Mouse (Mus musculus): ENCODE measurements at regions not wholly inside any gene's neighbourhood (a gene's known extent, or its start where the extent isn't known, plus 50 kb on each side); places are given as distances from the start of the nearest gene placed in this dataset.

DNA sequence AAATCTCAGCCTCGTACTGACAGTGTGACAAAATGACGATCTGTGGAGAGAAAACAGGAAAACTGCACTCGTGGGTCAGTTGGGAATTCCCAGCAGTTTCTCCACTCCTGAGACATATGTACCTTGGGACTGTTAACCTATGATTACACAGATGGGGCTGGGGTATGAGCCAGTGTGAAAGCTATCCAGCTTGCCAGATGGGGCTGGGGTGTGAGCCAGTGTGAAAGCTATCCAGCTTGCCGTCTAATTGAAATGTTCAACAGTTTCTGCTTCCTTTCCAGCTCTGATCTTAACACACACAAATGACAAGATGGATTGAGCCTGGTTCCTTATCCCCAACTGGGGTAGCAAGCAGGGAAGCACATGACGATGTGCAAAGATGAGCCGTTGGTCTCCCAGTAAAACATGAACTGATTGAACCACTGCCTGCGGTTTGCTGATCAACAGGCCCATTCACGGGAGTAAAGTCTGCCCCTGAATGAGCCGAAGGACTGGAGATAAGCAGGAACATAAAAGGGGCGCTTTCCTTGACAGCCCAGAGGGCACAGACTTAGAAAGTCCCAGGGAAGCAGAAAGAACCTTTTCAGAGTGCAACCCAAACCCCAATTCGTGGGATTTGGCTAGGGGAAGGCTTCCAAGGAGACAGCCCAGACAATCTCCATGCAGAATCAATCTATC is 125.4 kb downstream of the Ly86 start:
- no peak for TF ChIP-seq POLR2A (IDR thresholded peaks at IDR 0.05; ENCODE audit: insufficient read depth, low read depth, low read length)
- TF ChIP-seq CTCF (IDR thresholded peaks at IDR 0.05; ENCODE audit: insufficient read depth, low read depth, low read length) = no peak

Measured in olfactory bulb, adult 2 months (tissue).